Mouse (Mus musculus): ENCODE results near the gene Fnip2.
A peak's percentile ranks its signal among the peaks of the same experiment; 100 is the strongest.

GRCm38 (mm10) chr3:79590863-79591792 lies 23.5 kb upstream of the Fnip2 start, which contains the start of gene Ppid:
- TF ChIP-seq CTCF (IDR thresholded peaks at IDR 0.05; ENCODE audit: low read depth) (no peak), EP300 (IDR thresholded peaks at IDR 0.05; ENCODE audit: low read depth) (peak; percentile 74)
